Mouse (Mus musculus): ENCODE measurements around the gene Arhgap22. TPM values are rescaled to one million over a fixed set of nuclear protein-coding genes. Genes with fewer than 3 reads are reported as not detected.

The Arhgap22 gene
- polyA plus RNA-seq, 1 experiment = 9.0 TPM

GRCm38 (mm10) chr14:33331627-33332026 lies 117.8 kb downstream of the Arhgap22 start:
- H3K4me3 ChIP-seq (ENCODE audit: insufficient read depth, low read length) = no peak overlapping the region
- no peak for TF ChIP-seq POLR2A (IDR thresholded peaks at IDR 0.05; ENCODE audit: low read depth, low read length)
- TF ChIP-seq CTCF (IDR thresholded peaks at IDR 0.05; ENCODE audit: borderline replicate concordance, insufficient read depth, low read length) = no peak
- 0 out of 2 replicates have a peak, but pooled peaks cover 2% of the 10 kb centered on the region for H3K4me1 ChIP-seq (ENCODE audit: control insufficient read depth, insufficient read depth, low read length)
- no peak overlapping the region for H3K27ac ChIP-seq (ENCODE audit: insufficient read depth, low read length)

- 0 out of 2 replicates have a peak, but pooled peaks cover 2% of the 10 kb centered on the region for H3K4me1 ChIP-seq (ENCODE audit: control insufficient read depth, insufficient read depth, low read length)
- TF ChIP-seq CTCF (IDR thresholded peaks at IDR 0.05; ENCODE audit: borderline replicate concordance, insufficient read depth, low read length) = peak; percentile 76; the same call in 1 of the 2 replicates
- no peak for TF ChIP-seq POLR2A (IDR thresholded peaks at IDR 0.05; ENCODE audit: low read depth, low read length)
- no peak overlapping the region for H3K4me3 ChIP-seq (ENCODE audit: insufficient read depth, low read length)
- no peak overlapping the region for H3K27ac ChIP-seq (ENCODE audit: insufficient read depth, low read length)
Measured at GRCm38 (mm10) chr14:33333833-33334232, 120.0 kb downstream of the Arhgap22 start.

- 0 out of 2 replicates have a peak, but pooled peaks cover 2% of the 10 kb centered on the region for H3K4me1 ChIP-seq (ENCODE audit: control insufficient read depth, insufficient read depth, low read length)
- H3K4me3 ChIP-seq (ENCODE audit: insufficient read depth, low read length) = no peak overlapping the region
- H3K27ac ChIP-seq (ENCODE audit: insufficient read depth, low read length) = no peak overlapping the region
- no peak for TF ChIP-seq CTCF (IDR thresholded peaks at IDR 0.05; ENCODE audit: borderline replicate concordance, insufficient read depth, low read length)
- no peak for TF ChIP-seq POLR2A (IDR thresholded peaks at IDR 0.05; ENCODE audit: low read depth, low read length)
Measured at GRCm38 (mm10) chr14:33334402-33334801, 120.6 kb downstream of the Arhgap22 start.

- Histone ChIP-seq H3K27ac (ENCODE audit: insufficient read depth, low read length) (no peak overlapping the region), H3K4me3 (ENCODE audit: insufficient read depth, low read length) (no peak overlapping the region), H3K4me1 (ENCODE audit: control insufficient read depth, insufficient read depth, low read length) (peaks cover 2% of the 10 kb centered on the region; the same call in 1 of the 2 replicates)
- TF ChIP-seq POLR2A (IDR thresholded peaks at IDR 0.05; ENCODE audit: low read depth, low read length) = no peak
- no peak for TF ChIP-seq CTCF (IDR thresholded peaks at IDR 0.05; ENCODE audit: borderline replicate concordance, insufficient read depth, low read length)
Measured at GRCm38 (mm10) chr14:33335733-33336132, 121.9 kb downstream of the Arhgap22 start.

- TF ChIP-seq POLR2A (IDR thresholded peaks at IDR 0.05; ENCODE audit: low read depth, low read length) (no peak), CTCF (IDR thresholded peaks at IDR 0.05; ENCODE audit: borderline replicate concordance, insufficient read depth, low read length) (no peak)
- Histone ChIP-seq H3K4me1 (ENCODE audit: control insufficient read depth, insufficient read depth, low read length) (peaks cover 2% of the 10 kb centered on the region; the same call in 1 of the 2 replicates), H3K27ac (ENCODE audit: insufficient read depth, low read length) (no peak overlapping the region), H3K4me3 (ENCODE audit: insufficient read depth, low read length) (no peak overlapping the region)
Measured at GRCm38 (mm10) chr14:33338684-33339083, 124.9 kb downstream of the Arhgap22 start.

GRCm38 (mm10) chr14:33343131-33343725 lies 129.4 kb downstream of the Arhgap22 start:
- no peak overlapping the region for H3K4me3 ChIP-seq (ENCODE audit: insufficient read depth, low read length)
- TF ChIP-seq CTCF (IDR thresholded peaks at IDR 0.05; ENCODE audit: borderline replicate concordance, insufficient read depth, low read length) = no peak
- no peak for TF ChIP-seq POLR2A (IDR thresholded peaks at IDR 0.05; ENCODE audit: low read depth, low read length)
- H3K4me1 ChIP-seq (ENCODE audit: control insufficient read depth, insufficient read depth, low read length) = no peaks in the 10 kb centered on the region; the same call in 1 of the 2 replicates
- H3K27ac ChIP-seq (ENCODE audit: insufficient read depth, low read length) = no peak overlapping the region

- TF ChIP-seq CTCF (IDR thresholded peaks at IDR 0.05; ENCODE audit: borderline replicate concordance, insufficient read depth, low read length) = no peak
- no peak for TF ChIP-seq POLR2A (IDR thresholded peaks at IDR 0.05; ENCODE audit: low read depth, low read length)
- no peak overlapping the region for H3K4me3 ChIP-seq (ENCODE audit: insufficient read depth, low read length)
- no peaks in the 10 kb centered on the region for H3K4me1 ChIP-seq (ENCODE audit: control insufficient read depth, insufficient read depth, low read length)
- H3K27ac ChIP-seq (ENCODE audit: insufficient read depth, low read length) = no peak overlapping the region
Measured at GRCm38 (mm10) chr14:33346546-33346945, 132.7 kb downstream of the Arhgap22 start.

- no peaks in the 10 kb centered on the region for H3K4me1 ChIP-seq (ENCODE audit: control insufficient read depth, insufficient read depth, low read length)
- H3K4me3 ChIP-seq (ENCODE audit: insufficient read depth, low read length) = no peak overlapping the region
- no peak overlapping the region for H3K27ac ChIP-seq (ENCODE audit: insufficient read depth, low read length)
- no peak for TF ChIP-seq POLR2A (IDR thresholded peaks at IDR 0.05; ENCODE audit: low read depth, low read length)
- TF ChIP-seq CTCF (IDR thresholded peaks at IDR 0.05; ENCODE audit: borderline replicate concordance, insufficient read depth, low read length) = no peak
Measured at GRCm38 (mm10) chr14:33347738-33348137, 133.9 kb downstream of the Arhgap22 start.

- Histone ChIP-seq H3K4me3 (ENCODE audit: insufficient read depth, low read length) (no peak overlapping the region), H3K4me1 (ENCODE audit: control insufficient read depth, insufficient read depth, low read length) (no peaks in the 10 kb centered on the region), H3K27ac (ENCODE audit: insufficient read depth, low read length) (no peak overlapping the region)
- TF ChIP-seq POLR2A (IDR thresholded peaks at IDR 0.05; ENCODE audit: low read depth, low read length) = no peak
- TF ChIP-seq CTCF (IDR thresholded peaks at IDR 0.05; ENCODE audit: borderline replicate concordance, insufficient read depth, low read length) = no peak
Measured at GRCm38 (mm10) chr14:33348146-33348545, 134.3 kb downstream of the Arhgap22 start.

GRCm38 (mm10) chr14:33351019-33351418 lies 137.2 kb downstream of the Arhgap22 start:
- Histone ChIP-seq H3K4me3 (ENCODE audit: insufficient read depth, low read length) (no peak overlapping the region), H3K4me1 (ENCODE audit: control insufficient read depth, insufficient read depth, low read length) (no peaks in the 10 kb centered on the region), H3K27ac (ENCODE audit: insufficient read depth, low read length) (no peak overlapping the region)
- no peak for TF ChIP-seq CTCF (IDR thresholded peaks at IDR 0.05; ENCODE audit: borderline replicate concordance, insufficient read depth, low read length)
